Mouse (Mus musculus): Measurements from ENCODE around the gene Tmbim6.

GRCm38 (mm10) chr15:99370259-99370691, 22.4 kb upstream of the Tmbim6 start, which contains the start of gene Fmnl3:
- TF ChIP-seq POLR2A (IDR thresholded peaks at IDR 0.05; ENCODE audit: borderline replicate concordance, insufficient read depth, low read length) (0 out of 2 replicates have a peak, but pooled peaks have one; percentile 42), CTCF (IDR thresholded peaks at IDR 0.05; ENCODE audit: borderline replicate concordance, insufficient read depth, low read depth, low read length) (peak; percentile 84)

Data from cerebellum, adult 2 months (tissue).